ENCODE assay signal across 26 mouse cellular contexts in genomic region chr9:99171186-99171585, GRCm38 (mm10). TPM values are rescaled to one million over a fixed set of nuclear protein-coding genes. Genes with fewer than 3 reads are reported as not detected.
DNase-seq lines count a peak whose midpoint lies in the region; ATAC-seq lines count a peak whose summit lies in the region.
"Had no signal": no experiment of that assay in that cellular context is flagged by ENCODE, and none has a peak within 500 bp of the region (broad histone marks: within the 10 kb centered on the region; RNA-seq: fewer than 3 reads in every experiment).

No protein-coding gene starts in this region.

- DNase-seq in adrenal gland, adult 2 months = peak; percentile 45
- DNase-seq in adrenal gland, postnatal 4 days (ENCODE audit: low spot score in 2 of 2) = no peak
- peak; percentile 14 for DNase-seq in hindbrain, embryonic 10.5 days (ENCODE audit: low spot score)
- DNase-seq in retina, embryonic 14.5 days (ENCODE audit: low spot score) = peak; percentile 8
- no peak for DNase-seq in retina, postnatal 1 day
- DNase-seq in thymus, postnatal 0 days (ENCODE audit: low spot score) = no peak
- no peak for DNase-seq in cerebellum, adult 18-20 months
- DNase-seq: cerebellum, adult 9-11 months; gastrocnemius, postnatal 36 days; heart, adult 2 months; kidney, adult 18-20 months; kidney, postnatal 10 days; lung, adult 2 months; lung, postnatal 14 days; right cerebral cortex, postnatal 4 days; thymus, adult 2 months had no signal

- ATAC-seq in hindbrain, embryonic 16.5 days = no peak
- ATAC-seq: activated CD4-positive, CD25-positive, alpha-beta regulatory T cell, adult 4 months; forebrain, embryonic 15.5 days; inflammation-experienced regulatory T-cells, adult 6 months; liver, embryonic 12.5 days had no signal

- 51% methylated on average over 10 of the region's 10 CpGs for WGBS in hindbrain, embryonic 10.5 days
- WGBS in hindbrain, embryonic 16.5 days = 56% methylated on average over 10 of the region's 10 CpGs

- H3K27me3 ChIP-seq in hindbrain, embryonic 10.5 days (ENCODE audit: insufficient read depth, poor library complexity, severe bottlenecking) = no peaks in the 10 kb centered on the region
- H3K27me3 ChIP-seq in hindbrain, embryonic 16.5 days (replicated peaks; ENCODE audit: control insufficient read depth, insufficient read depth, low read length) = no peaks in the 10 kb centered on the region
- H3K27me3 ChIP-seq: embryonic facial prominence, embryonic 15.5 days; forebrain, embryonic 15.5 days; hindbrain, embryonic 13.5 days; stomach, embryonic 15.5 days had no signal

- peaks cover 9% of the 10 kb centered on the region for H3K4me1 ChIP-seq in hindbrain, embryonic 10.5 days (replicated peaks)
- no peaks in the 10 kb centered on the region for H3K4me1 ChIP-seq in hindbrain, embryonic 16.5 days (ENCODE audit: control insufficient read depth, insufficient read depth, low read depth, low read length)
- H3K4me1 ChIP-seq: forebrain, embryonic 15.5 days; liver, embryonic 12.5 days; stomach, embryonic 15.5 days had no signal

- no peak overlapping the region for H3K4me3 ChIP-seq in hindbrain, embryonic 10.5 days
- H3K4me3 ChIP-seq in hindbrain, embryonic 16.5 days (ENCODE audit: low read length) = no peak overlapping the region
- H3K4me3 ChIP-seq: embryonic facial prominence, embryonic 15.5 days; forebrain, embryonic 15.5 days; heart, adult 2 months; hindbrain, embryonic 13.5 days; limb, embryonic 10.5 days; liver, embryonic 12.5 days; stomach, embryonic 15.5 days had no signal

- H3K9me3 ChIP-seq in hindbrain, embryonic 10.5 days = no peaks in the 10 kb centered on the region
- no peaks in the 10 kb centered on the region for H3K9me3 ChIP-seq in hindbrain, embryonic 16.5 days (ENCODE audit: control insufficient read depth, low read length)
- H3K9me3 ChIP-seq: embryonic facial prominence, embryonic 15.5 days; forebrain, embryonic 15.5 days; hindbrain, embryonic 13.5 days; limb, embryonic 10.5 days; liver, embryonic 12.5 days; stomach, embryonic 15.5 days had no signal

- H3K36me3 ChIP-seq in hindbrain, embryonic 10.5 days = no peaks in the 10 kb centered on the region
- H3K36me3 ChIP-seq in hindbrain, embryonic 16.5 days (ENCODE audit: control insufficient read depth, insufficient read depth, low read length) = no peaks in the 10 kb centered on the region
- H3K36me3 ChIP-seq: embryonic facial prominence, embryonic 15.5 days; forebrain, embryonic 15.5 days; hindbrain, embryonic 13.5 days; limb, embryonic 10.5 days; liver, embryonic 12.5 days; stomach, embryonic 15.5 days had no signal

- no peak overlapping the region for H3K4me2 ChIP-seq in hindbrain, embryonic 16.5 days (ENCODE audit: low read length)
- H3K4me2 ChIP-seq: embryonic facial prominence, embryonic 15.5 days; forebrain, embryonic 15.5 days; hindbrain, embryonic 13.5 days; liver, embryonic 12.5 days; midbrain, embryonic 11.5 days; stomach, embryonic 15.5 days had no signal

- no peak overlapping the region for H3K9ac ChIP-seq in hindbrain, embryonic 16.5 days (ENCODE audit: low read depth, low read length)
- H3K9ac ChIP-seq: embryonic facial prominence, embryonic 15.5 days; forebrain, embryonic 15.5 days; hindbrain, embryonic 13.5 days; liver, embryonic 12.5 days; stomach, embryonic 15.5 days had no signal

- H3K27ac ChIP-seq in hindbrain, embryonic 10.5 days = no peak overlapping the region
- H3K27ac ChIP-seq in hindbrain, embryonic 16.5 days (ENCODE audit: low read depth, low read length) = no peak overlapping the region
- H3K27ac ChIP-seq: embryonic facial prominence, embryonic 15.5 days; forebrain, embryonic 15.5 days; heart, adult 2 months; hindbrain, embryonic 13.5 days; limb, embryonic 10.5 days; liver, embryonic 12.5 days; stomach, embryonic 15.5 days had no signal

RNA-seq across cellular contexts. Expression of gene Pik3cb, which starts 30.8 kb away (rescaled TPM):
- total RNA-seq in adrenal gland, adult 2 months (2021) = 10 to 100 TPM; 15.6 to 20.7 TPM
- 1.4 and 2.0 TPM in 2 replicates for polyA plus RNA-seq in adrenal gland, adult 2 months (2012; rRNA removed)
- total RNA-seq in adrenal gland, postnatal 4 days (2021) = 10 to 100 TPM in 1 of 2 experiments, 1 to 10 TPM in 1; 9.4 to 10.2 TPM
- polyA plus RNA-seq in hindbrain, embryonic 10.5 days (2016; fragmentation: Nextera tagmentation; extraction: Ambion mirVana) = 1.6 and 2.8 TPM in 2 replicates
- 2.1 and 2.9 TPM in 2 replicates for polyA plus RNA-seq in hindbrain, embryonic 16.5 days (2015; fragmentation: Nextera tagmentation; extraction: Ambion mirVana)
- 1.2 and 1.6 TPM in 2 replicates for polyA plus RNA-seq in thymus, postnatal 0 days (2015; fragmentation: Nextera tagmentation; extraction: Ambion mirVana)

Comparison
In these comparisons a context has a peak if more than half of its experiments do, and no peak if none do; other contexts are left out.
1. DNase-seq: peak in adrenal gland, adult 2 months (single experiment), hindbrain, embryonic 10.5 days (single experiment) and retina, embryonic 14.5 days (single experiment); none in adrenal gland, postnatal 4 days (0 of 2), retina, postnatal 1 day (single experiment), thymus, postnatal 0 days (single experiment) and cerebellum, adult 18-20 months (0 of 2).